Mouse (Mus musculus) CH12.LX (cell line): ENCODE results near the gene Pmm2. TPM values are rescaled to one million over a fixed set of nuclear protein-coding genes. Genes with fewer than 3 reads are reported as not detected.

Experiments used
- DNase-seq: peaks from one replicate; pipeline ENCODE4 v3.0.0-alpha.2; 2013; ENCODE audit errors: extremely low read depth
- H3K27ac ChIP-seq: 2 replicates; pipeline ENCODE4 v1.5.1; 2012; ENCODE audit warnings: low read depth, mild to moderate bottlenecking, control low read depth, moderate library complexity; ENCODE audit not compliant: insufficient read depth
- H3K27me3 ChIP-seq: replicated peaks from 2 replicates; pipeline ENCODE3; 2012; ENCODE audit warnings: inconsistent platforms
- H3K36me3 ChIP-seq, 2 experiments: replicated peaks in 1 of 2; 2 replicates each; pipeline versions ENCODE3 to v1.6.1; 2012; ENCODE audit warnings: inconsistent platforms in 1 of 2, low read length in 1 of 2, mild to moderate bottlenecking in 1 of 2, mixed read lengths in 1 of 2, moderate library complexity in 1 of 2; ENCODE audit not compliant: control insufficient read depth in 1 of 2, insufficient read depth in 1 of 2
- H3K4me1 ChIP-seq, 2 experiments: 2 replicates each; pipeline ENCODE4 v1.6.1; 2012; ENCODE audit warnings: inconsistent platforms in 1 of 2, moderate library complexity in 1 of 2; ENCODE audit not compliant: insufficient read depth in 2 of 2, control insufficient read depth in 1 of 2
- H3K4me2 ChIP-seq: 2 replicates; pipeline ENCODE4 v1.6.1; 2012; ENCODE audit warnings: low read depth, mild to moderate bottlenecking, control low read depth; ENCODE audit not compliant: poor library complexity, insufficient read depth, severe bottlenecking
- H3K4me3 ChIP-seq, 3 experiments: fragments of 150-350 bp in 1 of 3; sonication (generic) in 1 of 3; replicated peaks in 1 of 3; 2 replicates each; pipeline versions ENCODE3 to v1.5.1; 2011 to 2012; ENCODE audit warnings: low read depth in 2 of 3, low read length in 2 of 3, mild to moderate bottlenecking in 2 of 3, moderate library complexity in 2 of 3, control low read depth in 1 of 3, improper control_type of control experiment in 1 of 3, inconsistent platforms in 1 of 3, mixed read lengths in 1 of 3; ENCODE audit not compliant: poor library complexity in 1 of 3
- H3K79me2 ChIP-seq: replicated peaks from 2 replicates; pipeline ENCODE4 v1.6.1; 2012; ENCODE audit warnings: mild to moderate bottlenecking, moderate library complexity; ENCODE audit not compliant: control insufficient read depth, poor library complexity, insufficient read depth, severe bottlenecking; ENCODE audit errors: extremely low read depth
- H3K9ac ChIP-seq: 2 replicates; pipeline ENCODE4 v1.6.1; 2012; ENCODE audit warnings: low read depth, mild to moderate bottlenecking, control low read depth, moderate library complexity; ENCODE audit not compliant: insufficient read depth
- H3K9me3 ChIP-seq: replicated peaks from 2 replicates; pipeline ENCODE3; 2012; ENCODE audit warnings: low read length, inconsistent platforms, mixed read lengths
- BHLHE40 ChIP-seq: IDR thresholded peaks from 2 replicates; pipeline ENCODE4 v1.6.1; 2011; ENCODE audit warnings: mild to moderate bottlenecking, low read depth, low read length, improper control_type of control experiment
- CHD2 ChIP-seq: IDR thresholded peaks from 2 replicates; pipeline ENCODE4 v1.6.1; 2011; ENCODE audit warnings: low read length, improper control_type of control experiment
- CTCF ChIP-seq, 2 experiments: IDR thresholded peaks in 1 of 2; conservative IDR thresholded peaks in 1 of 2; 2 replicates each; pipeline ENCODE4 v1.5.1; 2011 to 2012; ENCODE audit warnings: low read depth in 2 of 2, low read length in 2 of 2, improper control_type of control experiment in 1 of 2, inconsistent platforms in 1 of 2, mild to moderate bottlenecking in 1 of 2, moderate library complexity in 1 of 2
- E2F4 ChIP-seq: IDR thresholded peaks from 2 replicates; pipeline ENCODE4 v1.6.1; 2011; ENCODE audit warnings: low read depth, low read length, improper control_type of control experiment; ENCODE audit not compliant: insufficient replicate concordance
- ELF1 ChIP-seq: IDR thresholded peaks from 2 replicates; pipeline ENCODE4 v1.6.1; 2014; ENCODE audit warnings: low read depth, mild to moderate bottlenecking, inconsistent platforms, low read length, improper control_type of control experiment
- ETS1 ChIP-seq: conservative IDR thresholded peaks from 2 replicates; pipeline ENCODE4 v1.6.1; 2012; ENCODE audit warnings: low read depth, mild to moderate bottlenecking, inconsistent platforms, low read length, improper control_type of control experiment, moderate library complexity
- IRF4 ChIP-seq: IDR thresholded peaks from 2 replicates; pipeline ENCODE4 v1.6.1; 2014; ENCODE audit warnings: low read depth, mild to moderate bottlenecking, inconsistent platforms, low read length, improper control_type of control experiment
- JUND ChIP-seq: conservative IDR thresholded peaks from 2 replicates; pipeline ENCODE4 v1.6.1; 2011; ENCODE audit warnings: low read depth, low read length, improper control_type of control experiment
- KAT2A ChIP-seq: IDR thresholded peaks from 2 replicates; pipeline ENCODE4 v1.6.1; 2012; ENCODE audit warnings: low read length, improper control_type of control experiment, inconsistent platforms; ENCODE audit not compliant: insufficient replicate concordance
- MAZ ChIP-seq: IDR thresholded peaks from 2 replicates; pipeline ENCODE4 v1.6.1; 2012; ENCODE audit warnings: low read depth, mild to moderate bottlenecking, inconsistent platforms, low read length, improper control_type of control experiment, moderate library complexity
- MEF2A ChIP-seq: IDR thresholded peaks from 2 replicates; pipeline ENCODE4 v1.6.1; 2014; ENCODE audit warnings: low read depth, mild to moderate bottlenecking, inconsistent platforms, low read length, improper control_type of control experiment, borderline replicate concordance
- MYC ChIP-seq: IDR thresholded peaks from 2 replicates; pipeline ENCODE4 v1.6.1; 2011; ENCODE audit warnings: low read depth, mild to moderate bottlenecking, improper control_type of control experiment, low read length
- NELFE ChIP-seq: IDR thresholded peaks from 2 replicates; pipeline ENCODE4 v1.6.1; 2011; ENCODE audit warnings: low read depth, low read length, improper control_type of control experiment
- NRF1 ChIP-seq: IDR thresholded peaks from 2 replicates; pipeline ENCODE4 v1.6.1; 2014; ENCODE audit warnings: low read depth, mild to moderate bottlenecking, inconsistent platforms, low read length, improper control_type of control experiment, moderate library complexity
- PAX5 ChIP-seq: IDR thresholded peaks from 2 replicates; pipeline ENCODE4 v1.6.1; 2012; ENCODE audit warnings: low read length, inconsistent platforms, mixed read lengths
- POLR2A ChIP-seq: IDR thresholded peaks from 2 replicates; pipeline ENCODE4 v1.6.1; 2011; ENCODE audit warnings: low read depth, mild to moderate bottlenecking, improper control_type of control experiment, low read length
- RAD21 ChIP-seq: IDR thresholded peaks from 2 replicates; pipeline ENCODE4 v1.6.1; 2011; ENCODE audit warnings: low read depth, mild to moderate bottlenecking, low read length, improper control_type of control experiment, moderate library complexity
- SMC3 ChIP-seq: IDR thresholded peaks from 2 replicates; pipeline ENCODE4 v1.6.1; 2011; ENCODE audit warnings: low read depth, low read length, improper control_type of control experiment
- UBTF ChIP-seq: IDR thresholded peaks from 2 replicates; pipeline ENCODE4 v1.6.1; 2012; ENCODE audit warnings: low read depth, mild to moderate bottlenecking, inconsistent platforms, low read length, improper control_type of control experiment, moderate library complexity
- USF1 ChIP-seq: IDR thresholded peaks from 2 replicates; pipeline ENCODE4 v1.6.1; 2014; ENCODE audit warnings: low read depth, mild to moderate bottlenecking, inconsistent platforms, low read length, improper control_type of control experiment
- ZC3H11A ChIP-seq: IDR thresholded peaks from 2 replicates; pipeline ENCODE4 v1.6.1; 2012; ENCODE audit warnings: low read depth, mild to moderate bottlenecking, inconsistent platforms, low read length, improper control_type of control experiment
- ZMIZ1 ChIP-seq: IDR thresholded peaks from 2 replicates; pipeline ENCODE4 v1.6.1; 2012; ENCODE audit warnings: low read depth, mild to moderate bottlenecking, inconsistent platforms, low read length, improper control_type of control experiment
- dilution Hi-C: fragments of 300-500 bp; cut with MboI; formaldehyde crosslinking; loops from 2 replicates; pipeline ENCODE4 v1.14.3; 2020; ENCODE audit warnings: low sequenced_read_pairs; ENCODE audit not compliant: extremely low pct_unique_long_range_greater_than_20kb, extremely low pct_ligation_motif_present
- in situ Hi-C: fragments of 300-500 bp; cut with MboI; formaldehyde crosslinking; loops from 3 replicates; pipeline ENCODE4 v1.14.3; 2019; ENCODE audit warnings: low sequenced_read_pairs, low pct_ligation_motif_present, low pct_unique_long_range_greater_than_20kb, mixed read lengths
- polyA plus RNA-seq: library from polyadenylated mRNA; unstranded; fragments of >175 nt; gene quantifications from 2 replicates; pipeline ENCODE4 v1.2.1, GENCODE M21; 2012; ENCODE audit warnings: low read depth; ENCODE audit not compliant: insufficient read length
- total RNA-seq, 2 experiments: library from RNA; depleted of rRNA; stranded (reverse); fragments of 300-350 nt in 1 of 2; fragments of >200 nt in 1 of 2; gene quantifications; 2 replicates each; pipeline ENCODE4 v1.2.3; 2012 to 2014

Pmm2 gene
- total and polyA plus RNA-seq, 3 experiments: 33.1 to 69.4 (median 42.1) TPM

DNA sequence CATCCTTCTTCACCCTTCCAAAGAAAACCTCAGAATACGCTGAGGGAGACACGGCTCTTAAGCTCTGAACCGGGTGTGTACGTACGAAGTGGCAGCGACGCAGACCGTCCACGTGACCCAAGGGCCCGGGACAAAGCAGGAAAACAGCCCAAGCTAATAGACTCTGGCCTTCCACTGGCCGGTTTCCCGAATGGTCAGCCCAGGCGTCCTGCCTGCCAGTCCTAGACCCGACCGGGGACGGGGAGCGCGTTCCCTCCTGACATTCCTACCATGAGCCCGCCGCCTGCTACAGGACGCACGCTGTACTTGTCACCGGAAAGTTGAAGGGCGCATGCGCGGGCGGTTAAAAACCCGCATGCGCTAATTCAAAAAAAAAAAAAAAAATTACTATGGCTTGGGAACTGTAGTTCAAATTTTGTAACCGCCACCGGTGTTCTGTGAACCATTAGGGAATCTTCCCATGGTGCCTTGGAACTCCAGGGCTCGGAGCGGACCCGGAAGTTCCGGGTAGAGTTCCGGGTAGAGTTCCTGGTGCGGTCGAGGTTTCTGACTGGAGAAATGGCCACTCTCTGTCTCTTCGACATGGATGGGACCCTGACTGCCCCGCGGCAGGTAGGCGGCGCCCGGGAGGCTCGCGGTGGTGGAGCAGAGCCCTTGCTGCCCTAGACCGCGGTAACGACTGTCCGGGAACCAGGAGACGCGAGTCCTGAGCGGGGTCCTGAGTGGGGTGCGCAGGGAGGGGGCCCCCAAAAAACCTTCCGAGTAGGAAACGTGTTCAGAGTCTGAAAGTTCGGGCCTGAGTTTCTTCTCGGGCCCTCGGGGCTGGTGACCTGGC, at the start of gene Pmm2, which contains the start of gene Tmem186 (continued):
- TF ChIP-seq NELFE: peak; percentile 63

DNA sequence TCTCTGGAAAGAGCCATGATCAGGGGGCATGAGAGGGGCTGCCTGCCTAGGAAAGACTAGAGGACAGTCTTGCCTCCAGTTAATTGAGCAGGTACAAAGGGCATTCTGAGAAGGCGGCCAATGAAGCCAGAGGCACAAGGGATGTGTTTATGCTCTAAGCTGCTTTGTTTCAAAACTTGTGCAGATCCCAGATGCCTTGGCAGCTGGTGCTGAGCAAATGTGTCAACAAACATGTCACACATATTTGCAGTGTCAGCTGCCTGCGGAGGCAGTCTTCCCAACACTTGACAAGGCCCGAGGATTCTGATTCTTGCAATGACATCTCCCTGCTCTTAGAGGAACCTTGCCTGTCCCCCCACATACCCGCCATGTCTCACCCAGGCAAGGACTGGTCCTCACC, 42.1 kb upstream of the Pmm2 start:
- no peaks in the 10 kb centered on the region for H3K36me3 ChIP-seq
- H3K9me3 ChIP-seq: no peaks in the 10 kb centered on the region
- no peak overlapping the region for H3K4me2 ChIP-seq
- H3K9ac ChIP-seq: no peak overlapping the region
- H3K4me3 ChIP-seq: no peak overlapping the region
- H3K4me1 ChIP-seq: no peaks in the 10 kb centered on the region
- H3K79me2 ChIP-seq: no peaks in the 10 kb centered on the region
- in situ Hi-C loops: no loop called here
- peaks cover 68% of the 10 kb centered on the region for H3K27me3 ChIP-seq
- dilution Hi-C loops: no loop called here
- DNase-seq: no peak
- no peak for TF ChIP-seq USF1
- no peak overlapping the region for H3K27ac ChIP-seq

DNA sequence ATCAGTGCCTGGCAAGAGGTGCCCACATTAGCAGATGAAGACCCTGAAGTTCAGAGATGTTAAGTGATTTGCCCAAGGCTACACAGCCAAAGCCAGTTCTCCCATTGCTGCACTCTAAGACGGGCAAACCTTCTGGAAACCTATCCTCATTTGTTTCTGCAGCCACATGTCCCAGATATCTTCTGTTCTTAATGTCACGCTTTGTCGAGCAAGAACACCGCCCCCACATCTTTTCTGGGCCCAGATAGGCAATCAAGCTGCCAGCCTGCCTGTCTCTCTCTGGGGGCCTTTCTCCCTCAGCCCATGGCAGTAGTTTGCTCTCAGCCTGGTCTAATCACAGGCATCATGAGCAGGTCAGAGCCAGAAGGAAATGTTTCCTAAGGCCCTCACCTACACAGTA, 41.1 kb upstream of the Pmm2 start:
- dilution Hi-C loops: no loop called here
- Histone ChIP-seq H3K9me3 (no peaks in the 10 kb centered on the region), H3K79me2 (no peaks in the 10 kb centered on the region), H3K36me3 (no peaks in the 10 kb centered on the region), H3K27me3 (peaks cover 77% of the 10 kb centered on the region), H3K4me2 (no peak overlapping the region), H3K4me1 (no peaks in the 10 kb centered on the region), H3K27ac (no peak overlapping the region), H3K9ac (no peak overlapping the region), H3K4me3 (no peak overlapping the region)
- no peak for DNase-seq
- in situ Hi-C loops: no loop called here
- no peak for TF ChIP-seq ETS1
- no peak for TF ChIP-seq NRF1
- no peak for TF ChIP-seq KAT2A
- TF ChIP-seq UBTF: no peak
- TF ChIP-seq ZMIZ1: no peak
- TF ChIP-seq PAX5: no peak
- no peak for TF ChIP-seq NELFE

DNA sequence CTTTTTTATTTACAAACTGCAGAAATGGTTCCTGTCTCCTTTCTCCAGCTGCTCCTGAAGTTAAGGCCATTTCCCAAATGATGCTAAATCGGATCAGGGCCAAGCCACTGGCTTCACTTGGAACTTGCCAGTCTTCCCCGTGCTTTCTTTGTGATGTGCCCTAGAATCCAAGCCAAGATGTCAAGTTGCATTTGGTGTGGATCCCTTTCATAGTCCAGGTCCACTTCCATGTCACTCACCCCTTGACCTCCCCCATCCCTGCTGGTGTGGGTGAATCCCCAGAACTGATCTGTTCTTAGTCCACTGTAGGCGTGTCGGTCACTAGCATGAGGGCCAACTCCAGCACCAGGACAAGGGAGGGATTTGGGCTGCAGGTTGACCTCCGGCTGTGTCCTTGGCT, 40.0 kb upstream of the Pmm2 start:
- Histone ChIP-seq H3K27ac (no peak overlapping the region), H3K9me3 (no peaks in the 10 kb centered on the region), H3K4me2 (no peak overlapping the region), H3K36me3 (no peaks in the 10 kb centered on the region), H3K27me3 (peaks cover 81% of the 10 kb centered on the region), H3K79me2 (no peaks in the 10 kb centered on the region), H3K9ac (no peak overlapping the region), H3K4me1 (no peaks in the 10 kb centered on the region), H3K4me3 (no peak overlapping the region)
- DNase-seq: no peak
- dilution Hi-C loops (no loop called here), in situ Hi-C loops (no loop called here)
- no peak for TF ChIP-seq KAT2A
- TF ChIP-seq BHLHE40: no peak
- TF ChIP-seq MYC: no peak
- no peak for TF ChIP-seq ZC3H11A
- no peak for TF ChIP-seq POLR2A
- TF ChIP-seq PAX5: no peak
- TF ChIP-seq ELF1: no peak
- no peak for TF ChIP-seq ZMIZ1
- no peak for TF ChIP-seq MAZ
- no peak for TF ChIP-seq E2F4
- no peak for TF ChIP-seq ETS1
- TF ChIP-seq RAD21: no peak
- no peak for TF ChIP-seq JUND
- no peak for TF ChIP-seq IRF4
- no peak for TF ChIP-seq SMC3
- no peak for TF ChIP-seq CTCF (conservative IDR thresholded peaks at IDR 0.05 in 1 of 2, IDR thresholded peaks at IDR 0.05 in 1 of 2; ENCODE audit: low read depth in 2 of 2, low read length in 2 of 2)
- no peak for TF ChIP-seq MEF2A
- TF ChIP-seq USF1: no peak
- no peak for TF ChIP-seq CHD2
